Mouse (Mus musculus) embryonic facial prominence, embryonic 12.5 days (tissue): Measurements from ENCODE around the gene Zmiz1. TPM values are rescaled to one million over a fixed set of nuclear protein-coding genes. Genes with fewer than 3 reads are reported as not detected.
A peak's percentile ranks its signal among the peaks of the same experiment; 100 is the strongest.

ENCODE experiments used
- ATAC-seq: fragments of 200-750 bp; cut with Nextera tagmentation; 2 replicates; pipeline ENCODE4 v1.8.0; 2017; ENCODE audit not compliant: insufficient number of reproducible peaks, insufficient read depth, low FRiP score, low TSS enrichment
- H3K27ac ChIP-seq: fragments of 300-500 bp; sonication (generic); 2 replicates; pipeline ENCODE4 v1.5.1; 2016; ENCODE audit warnings: mild to moderate bottlenecking
- H3K27me3 ChIP-seq: fragments of 300-500 bp; sonication (generic); 2 replicates; pipeline ENCODE4 v1.6.1; 2016; ENCODE audit warnings: mild to moderate bottlenecking, moderate library complexity
- H3K36me3 ChIP-seq: fragments of 300-500 bp; sonication (generic); 2 replicates; pipeline ENCODE4 v1.6.1; 2016; ENCODE audit warnings: mild to moderate bottlenecking
- H3K4me1 ChIP-seq: fragments of 300-500 bp; sonication (generic); 2 replicates; pipeline ENCODE4 v1.6.1; 2016
- H3K4me2 ChIP-seq: fragments of 300-500 bp; sonication (generic); replicated peaks from 2 replicates; pipeline ENCODE4 v1.6.1; 2016; ENCODE audit warnings: mild to moderate bottlenecking, moderate library complexity
- H3K4me3 ChIP-seq: fragments of 300-500 bp; sonication (generic); 2 replicates; pipeline ENCODE4 v1.5.1; 2016; ENCODE audit warnings: mild to moderate bottlenecking
- H3K9ac ChIP-seq: fragments of 300-500 bp; sonication (generic); 2 replicates; pipeline ENCODE4 v1.6.1; 2016; ENCODE audit warnings: mild to moderate bottlenecking, moderate library complexity
- H3K9me3 ChIP-seq: fragments of 300-500 bp; sonication (generic); 2 replicates; pipeline ENCODE4 v1.6.1; 2016; ENCODE audit warnings: mild to moderate bottlenecking, moderate library complexity
- whole genome bisulfite sequencing: fragments of 180-500 bp; shearing (Covaris S2); methylation state at CpG from one replicate; pipeline ENCODE4 v1.1.7; 2016; 5-methylcytosine and 5-hydroxymethylcytosine counted together
- polyA plus RNA-seq: library from polyadenylated mRNA; unstranded; fragments of >200 nt; fragmentation: Nextera tagmentation; extraction: Ambion mirVana; gene quantifications from 2 replicates; pipeline ENCODE4 v1.2.1, GENCODE M21; 2016

Gene Zmiz1
- 43.8 and 46.3 TPM in 2 replicates for polyA plus RNA-seq

DNA sequence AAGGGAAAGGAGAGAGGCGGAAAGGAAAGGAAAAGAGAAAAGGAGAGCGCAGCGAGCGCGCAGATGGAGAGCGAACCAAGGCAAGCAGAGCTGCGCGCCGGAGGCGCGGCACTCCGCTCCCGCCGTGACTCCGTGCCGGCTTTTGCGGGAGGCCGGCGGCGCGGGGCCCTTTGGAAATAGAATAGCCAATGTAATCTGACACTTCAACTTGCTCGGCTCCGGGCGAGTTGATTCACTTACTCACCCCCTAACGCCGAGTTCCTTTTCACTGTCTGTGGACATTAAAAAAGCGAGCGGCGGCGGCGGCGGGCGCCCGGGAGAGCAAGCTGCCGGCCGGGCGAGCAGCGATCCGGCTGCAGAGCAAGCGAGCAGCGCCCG is at the start of gene Zmiz1:
Gene Zmiz1, plus strand, starts transcription at position 170 of the 378 bp plus-strand sequence.
- WGBS, result 0% methylated on average over 42 of the region's 42 CpGs
- H3K4me2 ChIP-seq, result peak within 1 kb of the TSS; percentile 80
- H3K9ac ChIP-seq, result peak within 1 kb of the TSS; percentile 97
- peak; percentile 25; the same call in 1 of the 2 replicates for ATAC-seq
- no peaks in the 10 kb centered on the region for H3K9me3 ChIP-seq
- H3K36me3 ChIP-seq, result no peaks in the 10 kb centered on the region
- H3K27me3 ChIP-seq, result no peaks in the 10 kb centered on the region
- peak within 1 kb of the TSS; percentile 81 for H3K4me3 ChIP-seq
- peak within 1 kb of the TSS; percentile 100 for H3K27ac ChIP-seq
- H3K4me1 ChIP-seq, result peaks cover 43% of the 10 kb centered on the region

DNA sequence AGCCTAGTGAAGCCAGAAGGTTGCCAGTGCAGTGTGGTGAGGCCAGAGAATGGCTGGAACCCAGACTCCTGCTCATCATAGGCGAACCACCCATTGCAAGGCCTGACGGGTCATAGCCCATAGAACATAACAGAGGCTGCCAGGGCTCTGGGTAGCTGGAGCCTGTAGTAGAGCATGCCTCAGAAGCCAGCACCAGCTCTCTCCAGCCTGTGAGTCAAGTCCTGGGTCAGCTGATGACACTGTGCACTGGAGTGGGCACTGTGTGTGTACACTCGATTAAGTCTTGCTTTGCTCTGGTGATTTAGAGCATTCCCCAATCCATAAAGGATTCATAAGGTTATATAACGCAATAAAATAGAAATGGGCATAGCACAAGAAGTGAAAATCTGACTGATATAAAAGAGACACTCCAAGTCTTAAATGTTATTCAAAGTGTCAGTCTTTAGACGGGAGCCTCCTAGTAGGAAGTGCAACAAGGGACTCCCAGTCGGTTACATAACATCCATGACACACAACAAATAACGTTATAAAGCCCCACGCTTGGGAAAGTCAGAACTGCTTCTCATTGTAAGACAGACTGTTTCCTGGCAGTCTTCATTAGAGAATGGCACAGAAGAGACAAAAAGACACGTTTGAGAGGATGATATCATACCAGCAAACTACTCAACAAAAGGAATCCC is 47.0 kb upstream of the Zmiz1 start:
- WGBS, result 85% methylated on average over 9 of the region's 9 CpGs
- H3K4me3 ChIP-seq, result no peak overlapping the region
- no peaks in the 10 kb centered on the region for H3K36me3 ChIP-seq
- H3K27ac ChIP-seq, result no peak overlapping the region
- no peaks in the 10 kb centered on the region for H3K4me1 ChIP-seq
- no peak overlapping the region for H3K4me2 ChIP-seq
- ATAC-seq, result no peak
- no peaks in the 10 kb centered on the region for H3K9me3 ChIP-seq
- H3K9ac ChIP-seq, result no peak overlapping the region
- H3K27me3 ChIP-seq, result no peaks in the 10 kb centered on the region

GRCm38 (mm10) chr14:25412811-25413210 is 46.2 kb upstream of the Zmiz1 start:
- no peaks in the 10 kb centered on the region for H3K9me3 ChIP-seq
- H3K27ac ChIP-seq, result no peak overlapping the region
- no peak for ATAC-seq
- no peaks in the 10 kb centered on the region for H3K27me3 ChIP-seq
- no peaks in the 10 kb centered on the region for H3K36me3 ChIP-seq
- no peaks in the 10 kb centered on the region for H3K4me1 ChIP-seq
- 89% methylated on average over 10 of the region's 10 CpGs for WGBS
- H3K4me3 ChIP-seq, result no peak overlapping the region
- H3K4me2 ChIP-seq, result no peak overlapping the region
- H3K9ac ChIP-seq, result no peak overlapping the region

- Histone ChIP-seq H3K4me1 (no peaks in the 10 kb centered on the region), H3K36me3 (no peaks in the 10 kb centered on the region), H3K4me3 (no peak overlapping the region), H3K9me3 (no peaks in the 10 kb centered on the region), H3K27me3 (no peaks in the 10 kb centered on the region), H3K27ac (no peak overlapping the region), H3K4me2 (no peak overlapping the region), H3K9ac (no peak overlapping the region)
- WGBS, result 63% methylated on average over 3 of the region's 3 CpGs
- no peak for ATAC-seq
Measured at GRCm38 (mm10) chr14:25413510-25413909, 45.5 kb upstream of the Zmiz1 start.

DNA sequence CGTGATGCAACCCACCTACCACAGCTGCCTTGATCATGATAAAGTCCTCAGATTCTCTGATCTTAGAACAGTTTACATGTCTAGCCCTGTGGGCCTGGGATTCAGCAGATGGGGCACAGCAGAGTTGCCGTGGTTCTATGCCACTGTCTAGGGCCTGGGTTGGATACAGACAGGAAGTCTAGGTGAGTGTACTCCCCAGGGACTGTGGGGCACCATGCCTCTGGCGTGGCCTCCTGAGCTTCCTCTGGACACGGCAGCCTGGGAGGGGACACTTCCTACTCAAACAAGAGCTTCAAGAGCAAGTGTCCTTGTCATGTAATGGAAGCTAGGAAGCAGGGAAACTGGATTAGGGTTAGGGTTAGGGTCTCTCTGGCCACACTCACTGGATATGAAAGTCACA is 44.9 kb upstream of the Zmiz1 start:
- WGBS, result 78% methylated on average over 4 of the region's 4 CpGs
- no peak for ATAC-seq
- Histone ChIP-seq H3K4me3 (no peak overlapping the region), H3K36me3 (no peaks in the 10 kb centered on the region), H3K4me2 (no peak overlapping the region), H3K27me3 (no peaks in the 10 kb centered on the region), H3K9me3 (no peaks in the 10 kb centered on the region), H3K4me1 (no peaks in the 10 kb centered on the region), H3K27ac (no peak overlapping the region), H3K9ac (no peak overlapping the region)

GRCm38 (mm10) chr14:25420001-25420690 is 38.8 kb upstream of the Zmiz1 start:
- Histone ChIP-seq H3K9me3 (no peaks in the 10 kb centered on the region), H3K4me2 (no peak overlapping the region), H3K36me3 (no peaks in the 10 kb centered on the region), H3K4me1 (peaks cover 14% of the 10 kb centered on the region), H3K4me3 (no peak overlapping the region), H3K27me3 (no peaks in the 10 kb centered on the region), H3K27ac (no peak overlapping the region), H3K9ac (no peak overlapping the region)
- no peak for ATAC-seq
- WGBS, result 72% methylated on average over 7 of the region's 7 CpGs

DNA sequence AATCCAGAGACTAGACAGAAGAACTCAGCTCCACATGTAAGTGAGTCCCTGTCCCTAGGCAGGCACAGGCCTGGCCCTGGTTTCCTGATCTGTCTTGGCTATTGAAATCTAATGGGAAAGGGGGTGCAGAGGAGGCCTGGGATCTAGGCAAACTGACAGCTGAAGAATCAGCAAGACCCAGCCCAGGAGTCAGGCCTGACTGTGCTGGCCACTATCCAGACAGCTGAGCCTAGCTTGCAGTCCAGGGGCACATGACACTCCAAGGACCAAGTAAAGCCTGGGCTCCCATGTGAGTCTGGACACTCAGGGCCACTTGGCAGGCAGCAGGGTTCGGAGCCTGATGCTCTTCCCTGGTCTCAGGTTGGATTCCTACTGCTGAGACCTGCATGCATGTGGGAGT is 38.0 kb upstream of the Zmiz1 start:
- 95% methylated on average over 1 of the region's 1 CpGs for WGBS

DNA sequence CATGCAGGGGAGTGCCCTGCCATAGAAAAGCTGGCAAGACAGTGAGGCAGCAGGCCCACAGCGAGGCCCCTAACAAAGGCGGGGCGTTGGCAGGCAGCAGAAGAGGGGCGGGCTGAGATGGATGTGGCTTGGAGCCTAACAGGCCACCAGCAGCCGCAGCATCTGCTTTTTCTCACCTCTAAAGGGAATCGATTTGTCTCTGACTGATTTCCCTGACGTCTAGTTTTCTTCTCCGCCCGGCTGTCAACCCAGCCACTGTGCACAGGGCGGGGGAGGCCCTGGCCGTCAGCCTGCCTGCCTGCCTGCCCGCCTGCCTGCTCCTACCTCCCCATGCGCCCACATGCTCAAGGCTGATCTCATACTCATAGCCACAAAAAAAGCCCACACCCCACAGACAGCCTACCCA is 37.4 kb upstream of the Zmiz1 start:
- Histone ChIP-seq H3K27ac (peak overlapping the region; percentile 64; the same call in 1 of the 2 replicates), H3K4me1 (peaks cover 14% of the 10 kb centered on the region), H3K9me3 (no peaks in the 10 kb centered on the region), H3K36me3 (no peaks in the 10 kb centered on the region), H3K9ac (no peak overlapping the region), H3K27me3 (no peaks in the 10 kb centered on the region), H3K4me3 (no peak overlapping the region), H3K4me2 (no peak overlapping the region)
- WGBS, result 47% methylated on average over 13 of the region's 13 CpGs
- 0 out of 2 replicates have a peak, but pooled peaks have one; percentile 36 for ATAC-seq

More for the DNA sequence above, 38.0 kb upstream of the Zmiz1 start:
- peak overlapping the region; percentile 64 for H3K27ac ChIP-seq
- H3K9ac ChIP-seq, result no peak overlapping the region
- no peaks in the 10 kb centered on the region for H3K27me3 ChIP-seq
- H3K36me3 ChIP-seq, result no peaks in the 10 kb centered on the region
- H3K4me3 ChIP-seq, result no peak overlapping the region
- H3K4me2 ChIP-seq, result no peak overlapping the region
- peaks cover 14% of the 10 kb centered on the region for H3K4me1 ChIP-seq
- no peaks in the 10 kb centered on the region for H3K9me3 ChIP-seq
- ATAC-seq, result no peak

GRCm38 (mm10) chr14:25422946-25423345 is 36.0 kb upstream of the Zmiz1 start:
- no peak for ATAC-seq
- no peaks in the 10 kb centered on the region for H3K36me3 ChIP-seq
- H3K9ac ChIP-seq, result no peak overlapping the region
- WGBS, result 83% methylated on average over 1 of the region's 1 CpGs
- no peaks in the 10 kb centered on the region for H3K27me3 ChIP-seq
- no peak overlapping the region for H3K27ac ChIP-seq
- H3K4me2 ChIP-seq, result no peak overlapping the region
- peaks cover 14% of the 10 kb centered on the region for H3K4me1 ChIP-seq
- H3K4me3 ChIP-seq, result no peak overlapping the region
- H3K9me3 ChIP-seq, result no peaks in the 10 kb centered on the region

DNA sequence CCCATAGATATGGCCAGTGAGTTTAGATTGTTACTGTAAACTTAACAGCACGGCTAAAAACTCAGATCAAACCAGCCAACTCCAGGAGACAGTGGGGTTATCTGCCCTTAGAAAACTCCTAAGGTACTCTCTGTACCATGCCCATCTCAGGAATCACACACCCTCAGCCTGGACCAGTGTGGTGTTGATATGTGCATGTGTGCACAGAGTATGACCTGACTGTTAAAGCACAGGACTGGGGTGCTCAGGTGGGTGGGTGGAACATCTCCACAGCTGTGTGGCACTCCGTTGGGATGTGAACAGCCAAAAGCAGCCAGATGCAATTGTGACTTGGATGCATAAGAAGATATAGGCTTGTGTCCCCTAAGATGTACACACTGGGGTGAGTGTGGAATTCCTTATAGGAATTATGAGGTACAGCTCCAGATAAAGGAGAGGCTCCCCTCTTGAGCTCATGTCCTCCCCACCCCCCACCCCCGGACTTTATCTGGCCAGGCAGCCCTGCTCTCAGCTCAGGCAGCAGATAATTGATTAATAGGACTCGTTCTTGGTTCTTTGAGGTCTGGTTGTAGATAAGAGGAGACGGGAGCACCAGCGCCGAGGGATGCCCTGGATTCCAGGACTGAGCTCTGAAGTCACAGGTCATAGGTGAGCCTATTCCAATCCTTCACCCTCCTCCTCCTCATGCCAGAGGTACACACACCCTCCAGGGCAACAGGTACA is 35.1 kb upstream of the Zmiz1 start:
- Histone ChIP-seq H3K4me2 (no peak overlapping the region), H3K9ac (no peak overlapping the region), H3K4me3 (no peak overlapping the region), H3K9me3 (no peaks in the 10 kb centered on the region), H3K27me3 (no peaks in the 10 kb centered on the region), H3K36me3 (no peaks in the 10 kb centered on the region), H3K27ac (no peak overlapping the region), H3K4me1 (peaks cover 14% of the 10 kb centered on the region)
- no peak for ATAC-seq
- WGBS, result 55% methylated on average over 7 of the region's 7 CpGs

- Histone ChIP-seq H3K4me1 (no peaks in the 10 kb centered on the region), H3K9me3 (no peaks in the 10 kb centered on the region), H3K4me2 (no peak overlapping the region), H3K27ac (no peak overlapping the region), H3K9ac (no peak overlapping the region), H3K36me3 (no peaks in the 10 kb centered on the region), H3K4me3 (no peak overlapping the region), H3K27me3 (no peaks in the 10 kb centered on the region)
- no peak for ATAC-seq
Measured at GRCm38 (mm10) chr14:25438255-25438654, 20.7 kb upstream of the Zmiz1 start.

GRCm38 (mm10) chr14:25440116-25440515 is 18.9 kb upstream of the Zmiz1 start:
- no peak for ATAC-seq
- Histone ChIP-seq H3K4me3 (no peak overlapping the region), H3K9me3 (no peaks in the 10 kb centered on the region), H3K36me3 (no peaks in the 10 kb centered on the region), H3K4me1 (peaks cover 2% of the 10 kb centered on the region), H3K4me2 (no peak overlapping the region), H3K27ac (no peak overlapping the region), H3K9ac (no peak overlapping the region), H3K27me3 (no peaks in the 10 kb centered on the region)
- WGBS, result 26% methylated on average over 1 of the region's 1 CpGs
